ENCODE assay signal across 31 mouse cellular contexts in genomic region chr13:12569741-12570140, GRCm38 (mm10). TPM values are rescaled to one million over a fixed set of nuclear protein-coding genes. Genes with fewer than 3 reads are reported as not detected.
DNase-seq lines count a peak whose midpoint lies in the region; TF ChIP-seq lines count a peak whose summit lies in the region.
"Had no signal": no experiment of that assay in that cellular context is flagged by ENCODE, and none has a peak within 500 bp of the region (broad histone marks: within the 10 kb centered on the region; RNA-seq: fewer than 3 reads in every experiment).

No protein-coding gene starts in this region.

- peaks cover 80% of the 10 kb centered on the region for H3K79me2 ChIP-seq in macrophage (ENCODE audit: inconsistent target)

- no peak for TF ChIP-seq CTCF in bone marrow macrophage, adult 2 months (IDR thresholded peaks at IDR 0.05; ENCODE audit: low read depth, low read length)
- TF ChIP-seq CTCF in left cerebral cortex, adult 2 months (IDR thresholded peaks at IDR 0.05): no peak

- 13% methylated on average over 7 of the region's 7 CpGs for WGBS in macrophage (ENCODE audit: missing documents)

- DNase-seq in retina, embryonic 14.5 days (ENCODE audit: low spot score): peak; percentile 5
- DNase-seq in retina, postnatal 1 day: no peak
- DNase-seq in splenic B cell, adult 2 months (ENCODE audit: low read depth, low spot score): peak; percentile 74
- no peak for DNase-seq in frontal cortex, postnatal 36 days (ENCODE audit: low spot score in 2 of 2)
- no peak for DNase-seq in left cerebral cortex, adult 2 months (ENCODE audit: extremely low spot score in 1 of 2, low spot score in 2 of 2)
- no peak for DNase-seq in testis, postnatal 10 days (ENCODE audit: low spot score)
- DNase-seq: adrenal gland, postnatal 10 days; cerebellum, adult 18-20 months; cerebellum, postnatal 14 days; forebrain, postnatal 0 days; gastrocnemius, postnatal 14 days; heart, adult 18-20 months; heart, postnatal 4 days; kidney, adult 9 months; kidney, postnatal 14 days; layer of hippocampus, adult 9-11 months; lung, embryonic 14.5 days; right cerebral cortex, postnatal 14 days had no signal

- intact Hi-C loops in left cerebral cortex, adult 2 months (cut with DNase I): no loop called here

- H3K27ac ChIP-seq in bone marrow macrophage, adult 2 months (ENCODE audit: insufficient read depth, low read depth, low read length): peak overlapping the region; percentile 62
- H3K27ac ChIP-seq in macrophage: peak overlapping the region; percentile 32
- H3K27ac ChIP-seq in left cerebral cortex, adult 2 months: no peak overlapping the region
- H3K27ac ChIP-seq: embryonic facial prominence, embryonic 10.5 days; embryonic facial prominence, embryonic 15.5 days; forebrain, embryonic 12.5 days; hindbrain, embryonic 13.5 days; limb, embryonic 12.5 days; liver, embryonic 15.5 days; midbrain, embryonic 10.5 days; midbrain, embryonic 15.5 days had no signal

- H3K4me3 ChIP-seq in bone marrow macrophage, adult 2 months (ENCODE audit: insufficient read depth, low read length): peak overlapping the region; percentile 33
- no peak overlapping the region for H3K4me3 ChIP-seq in macrophage (ENCODE audit: inconsistent target)
- H3K4me3 ChIP-seq in left cerebral cortex, adult 2 months: no peak overlapping the region
- H3K4me3 ChIP-seq: embryonic facial prominence, embryonic 10.5 days; embryonic facial prominence, embryonic 15.5 days; forebrain, embryonic 12.5 days; heart, embryonic 12.5 days; hindbrain, embryonic 13.5 days; limb, embryonic 12.5 days; liver, embryonic 15.5 days; midbrain, embryonic 10.5 days; midbrain, embryonic 15.5 days had no signal

- no peak for TF ChIP-seq POLR2A in bone marrow macrophage, adult 2 months (IDR thresholded peaks at IDR 0.05; ENCODE audit: borderline replicate concordance, low read depth, low read length)

- H3K4me1 ChIP-seq in bone marrow macrophage, adult 2 months (ENCODE audit: control insufficient read depth, insufficient read depth, low read length): peaks cover 36% of the 10 kb centered on the region

- no peaks in the 10 kb centered on the region for H3K27me3 ChIP-seq in splenic B cell, adult 2 months (ENCODE audit: control insufficient read depth, insufficient read depth, low read length, poor library complexity, severe bottlenecking)
- H3K27me3 ChIP-seq: embryonic facial prominence, embryonic 15.5 days; heart, embryonic 12.5 days; hindbrain, embryonic 13.5 days; midbrain, embryonic 15.5 days had no signal

- H3K36me3 ChIP-seq in macrophage (ENCODE audit: inconsistent target): no peaks in the 10 kb centered on the region
- H3K36me3 ChIP-seq in splenic B cell, adult 2 months (ENCODE audit: control insufficient read depth, insufficient read depth, low read length, poor library complexity, severe bottlenecking): peaks cover 3% of the 10 kb centered on the region; the same call in 1 of the 2 replicates
- H3K36me3 ChIP-seq: embryonic facial prominence, embryonic 10.5 days; embryonic facial prominence, embryonic 15.5 days; forebrain, embryonic 12.5 days; G1E; heart, embryonic 12.5 days; hindbrain, embryonic 13.5 days; limb, embryonic 12.5 days; liver, embryonic 15.5 days; midbrain, embryonic 10.5 days; midbrain, embryonic 15.5 days had no signal

RNA-seq across cellular contexts. Expression of gene Ero1lb, which starts 4.1 kb away (rescaled TPM):
- polyA plus RNA-seq in bone marrow macrophage, adult 2 months (2012; ENCODE audit: insufficient read depth, insufficient read length, missing spikeins): 24.1 and 26.2 TPM in 2 replicates
- total RNA-seq in macrophage (2018; cell fraction: chromatin; rRNA removed): 10 to 100 TPM in 17 of 26 experiments, 1 to 10 TPM in 9; 3.0 to 22.5 (median 12.1) TPM
- 10 to 100 TPM in 18 of 26 experiments, 1 to 10 TPM in 8; 7.7 to 19.2 (median 12.2) TPM for total RNA-seq in macrophage (2018; cell fraction: cytosol; rRNA removed)
- 10 to 100 TPM in 25 of 26 experiments, 1 to 10 TPM in 1; 6.5 to 34.3 (median 21.0) TPM for total RNA-seq in macrophage (2018; cell fraction: nucleus; rRNA removed)
- 12.2 to 14.0 TPM (median 12.9 TPM) in 3 replicates for polyA plus RNA-seq in macrophage (2018)
- total RNA-seq in left cerebral cortex, adult 2 months (2021): 10 to 100 TPM; 14.5 to 15.2 TPM

RNA-seq across cellular contexts. Expression of gene Edaradd, which starts 49.5 kb away (rescaled TPM):
- polyA plus RNA-seq in bone marrow macrophage, adult 2 months (2012; ENCODE audit: insufficient read depth, insufficient read length, missing spikeins): 0.38 and 0.40 TPM in 2 replicates
- 1 to 10 TPM in 2 of 26 experiments, under 1 TPM in 22, not detected in 2; 0.10 to 1.3 (median 0.26) TPM for total RNA-seq in macrophage (2018; cell fraction: chromatin; rRNA removed)
- under 1 TPM in 17 of 26 experiments, not detected in 9; under 0.01 to 0.13 (median 0.06) TPM for total RNA-seq in macrophage (2018; cell fraction: cytosol; rRNA removed)
- 1 to 10 TPM in 1 of 26 experiments, under 1 TPM in 22, not detected in 3; 0.10 to 1.1 (median 0.30) TPM for total RNA-seq in macrophage (2018; cell fraction: nucleus; rRNA removed)
- 0.06 to 0.11 TPM (median 0.11 TPM) in 3 replicates for polyA plus RNA-seq in macrophage (2018)
- total RNA-seq in left cerebral cortex, adult 2 months (2021): under 1 TPM; 0.16 TPM
- polyA plus RNA-seq: C2C12 had no signal

Comparison
In these comparisons a context has a peak if more than half of its experiments do, and no peak if none do; other contexts are left out.
1. DNase-seq: peak in retina, embryonic 14.5 days (single experiment) and splenic B cell, adult 2 months (single experiment); none in retina, postnatal 1 day (single experiment), frontal cortex, postnatal 36 days (0 of 2), left cerebral cortex, adult 2 months (0 of 2) and testis, postnatal 10 days (single experiment).